Mouse (Mus musculus) left cerebral cortex, adult 9 months (tissue): ENCODE measurements around the gene Olfr1261.

ENCODE experiments used
- DNase-seq, 2 experiments: peaks; one replicate each; pipeline ENCODE4 v3.0.0; 2022; ENCODE audit warnings: low spot score in 2 of 2

The Olfr1261 gene

DNA sequence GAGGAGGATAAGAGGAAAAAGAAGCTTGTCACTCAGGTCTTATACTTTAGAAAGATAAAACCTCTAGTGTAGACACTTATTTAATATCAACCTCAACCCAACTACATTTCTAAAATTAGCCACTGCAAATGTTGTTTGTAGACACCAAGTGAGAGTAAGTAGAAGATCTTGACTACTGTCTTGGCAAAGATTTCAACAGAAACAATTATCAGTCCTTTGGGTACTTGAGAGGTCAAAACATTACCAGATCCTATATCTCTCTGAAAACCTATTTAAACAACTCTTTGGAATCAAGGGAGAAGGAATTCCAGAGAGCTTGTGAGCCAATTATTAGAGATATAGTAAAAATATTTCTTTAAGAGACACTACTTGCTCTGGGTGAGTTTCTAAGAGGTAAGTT is at the start of gene Olfr1261:
TSS of gene Olfr1261 (plus strand) at position 301 of the 400 bp plus-strand sequence.
- DNase-seq: no peak

DNA sequence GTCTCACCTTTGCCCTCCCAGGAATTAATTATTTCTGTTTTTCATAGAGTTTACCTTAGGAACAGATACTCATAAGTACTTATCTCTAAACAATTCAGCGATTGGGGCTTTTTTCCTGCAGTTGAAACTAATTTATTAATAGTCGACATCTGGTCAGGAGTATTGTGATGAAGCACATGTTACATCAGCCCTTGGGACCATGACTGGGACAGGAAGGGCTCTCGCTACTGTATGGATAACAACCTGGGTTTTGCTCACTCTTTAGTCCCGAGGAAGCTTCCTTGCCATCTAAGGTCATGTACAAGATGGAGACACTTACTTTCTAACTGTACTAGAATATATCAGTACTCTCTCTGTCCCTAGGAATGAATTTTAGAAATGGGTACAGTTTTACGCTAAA is 42.5 kb upstream of the Olfr1261 start, which contains the start of gene Olfr1259:
TSS of gene Olfr1259 (minus strand) at position 101 of the 400 bp plus-strand sequence.
- no peak for DNase-seq

DNA sequence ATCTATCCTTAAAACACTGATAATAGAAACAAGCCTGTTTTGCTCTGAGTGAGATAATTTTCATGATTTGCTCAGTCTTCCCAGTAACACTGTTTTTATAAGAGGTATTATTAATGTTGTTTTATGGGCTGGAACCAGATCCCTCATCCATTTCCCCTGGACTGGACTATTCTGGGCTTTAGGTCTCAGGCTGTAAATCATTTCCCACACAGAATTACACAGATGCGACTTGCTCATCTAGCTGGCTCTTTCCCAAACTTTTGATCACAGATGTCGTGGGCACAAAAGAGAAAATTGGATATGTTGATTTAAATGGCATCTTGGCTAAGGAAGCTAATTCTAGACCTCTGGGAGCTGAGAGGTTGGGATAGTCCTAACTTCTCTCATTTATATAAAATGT is 16.8 kb upstream of the Olfr1261 start, which contains the start of gene Olfr1260:
TSS of gene Olfr1260 (plus strand) at position 157 of the 400 bp plus-strand sequence.
- DNase-seq: peak in 1 of 2 experiments; percentile 3

DNA sequence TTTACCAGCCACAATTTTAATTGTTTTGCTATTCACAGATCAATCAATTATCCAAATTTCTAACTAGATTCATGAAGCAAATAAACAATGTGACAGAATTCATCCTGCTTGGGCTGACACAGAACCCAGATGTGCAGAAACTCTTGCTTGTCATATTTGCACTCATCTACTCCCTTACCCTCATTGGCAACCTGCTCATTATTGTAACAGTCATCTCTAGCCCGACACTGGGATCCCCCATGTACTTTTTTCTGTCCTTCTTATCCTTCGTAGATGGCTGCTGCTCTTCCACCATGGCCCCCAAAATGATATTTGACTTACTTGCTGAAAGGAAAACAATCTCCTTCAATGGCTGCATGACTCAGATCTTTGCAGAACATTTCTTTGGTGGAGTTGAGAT is 13.3 kb upstream of the Olfr1261 start:
- DNase-seq: no peak

DNA sequence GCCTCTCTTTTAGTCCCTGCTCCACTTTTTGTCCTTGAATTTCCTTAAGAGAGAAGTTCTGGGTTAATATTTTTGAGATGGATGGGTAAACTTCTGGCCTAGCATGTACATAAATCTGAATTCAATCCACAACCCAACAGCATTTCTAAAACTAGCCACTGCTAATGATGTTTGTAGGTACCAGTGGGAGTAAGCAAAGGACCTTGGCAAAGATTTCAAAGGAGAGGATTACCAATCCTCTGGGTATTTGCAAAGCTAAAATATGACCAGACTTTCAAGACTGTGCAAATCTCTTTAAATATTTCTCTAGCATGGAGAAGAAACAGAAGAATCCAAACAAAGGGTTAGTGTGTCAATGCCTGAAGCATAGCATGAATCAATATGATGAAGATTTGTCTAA is 8.8 kb downstream of the Olfr1261 start, which contains the start of gene Olfr1262:
TSS of gene Olfr1262 (plus strand) at position 301 of the 400 bp plus-strand sequence.
- DNase-seq: no peak

DNA sequence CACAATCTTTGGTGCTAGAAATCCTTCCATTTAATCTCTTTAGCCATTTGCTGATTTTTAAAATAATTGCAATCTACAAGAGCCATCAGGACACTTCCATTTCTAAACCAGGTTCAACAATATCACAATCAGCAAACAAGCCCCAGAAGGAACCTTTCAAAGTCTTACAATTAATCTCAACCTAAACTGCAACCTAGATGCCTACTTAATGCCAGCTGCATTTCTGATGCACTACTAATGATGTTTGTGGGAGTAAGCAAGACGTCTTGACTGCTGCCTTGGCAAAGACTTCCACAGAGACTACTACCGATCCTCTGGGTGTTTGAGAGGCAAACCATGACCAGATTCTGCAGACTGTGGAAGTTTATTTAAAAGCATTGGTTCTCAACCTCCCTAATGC is 20.8 kb downstream of the Olfr1261 start, which contains the start of gene Olfr1263:
TSS of gene Olfr1263 (plus strand) at position 301 of the 400 bp plus-strand sequence.
- no peak for DNase-seq

DNA sequence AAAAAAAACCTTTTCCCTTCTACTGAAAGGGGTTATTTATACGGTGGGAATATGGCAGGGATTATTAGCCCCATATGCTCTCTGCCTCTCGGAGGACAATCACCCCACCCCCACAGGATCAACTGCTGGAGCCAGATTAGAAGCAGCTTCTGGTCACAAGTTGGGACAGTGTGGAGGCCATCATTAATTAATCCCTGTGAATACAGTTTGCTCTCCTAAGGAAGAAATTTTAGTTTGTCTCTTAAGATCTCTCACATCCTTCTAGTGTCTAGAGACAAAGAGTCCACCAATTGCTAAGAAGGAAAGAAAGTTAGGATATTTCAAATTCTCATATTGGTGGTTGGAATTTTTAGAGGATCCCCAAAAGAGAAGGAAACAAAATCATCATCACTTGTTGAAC is 34.5 kb downstream of the Olfr1261 start, which contains the start of gene Olfr1264:
TSS of gene Olfr1264 (minus strand) at position 101 of the 400 bp plus-strand sequence.
- no peak for DNase-seq

DNA sequence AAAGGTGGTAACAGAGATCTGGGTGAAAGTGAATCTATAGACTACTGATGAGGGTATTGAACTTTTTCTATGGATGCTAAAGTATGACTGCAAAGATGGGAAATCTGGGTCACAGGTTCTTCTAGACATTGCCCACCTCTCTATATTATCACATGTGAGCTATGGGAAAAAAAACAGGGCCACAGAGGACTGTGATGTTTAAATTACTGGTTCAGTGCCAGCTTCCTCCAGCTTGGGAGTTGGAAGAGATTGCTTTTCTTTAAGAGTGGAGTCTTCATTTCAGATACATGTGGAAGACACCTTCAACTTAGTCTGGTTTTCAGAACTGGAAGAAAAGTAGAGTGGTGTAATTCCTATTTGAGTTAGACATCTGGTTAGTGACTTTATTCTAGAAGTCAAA is 44.0 kb downstream of the Olfr1261 start, which contains the start of gene Olfr1265:
TSS of gene Olfr1265 (plus strand) at position 301 of the 400 bp plus-strand sequence.
- no peak for DNase-seq
